Mouse (Mus musculus) layer of hippocampus, postnatal 36 days (tissue): Measurements from ENCODE around the gene Pde10a. TPM values are rescaled to one million over a fixed set of nuclear protein-coding genes. Genes with fewer than 3 reads are reported as not detected.

Experiments
- DNase-seq, 2 experiments: peaks; one replicate each; pipeline ENCODE4 v3.0.0; 2022
- total RNA-seq, 2 experiments: library from RNA; stranded (reverse); gene quantifications; 2 replicates each; pipeline ENCODE4 v1.2.3; 2021

Pde10a gene
- total RNA-seq, 2 experiments from 2014 or later = 61.6 to 68.7 TPM

GRCm38 (mm10) chr17:8974823-8975397 lies 449.7 kb downstream of the Pde10a start:
- no peak for DNase-seq

GRCm38 (mm10) chr17:8976745-8977144 lies 451.6 kb downstream of the Pde10a start:
- DNase-seq = peak in 1 of 2 experiments; percentile 24

- DNase-seq = no peak
Observed at GRCm38 (mm10) chr17:8977271-8977670, 452.1 kb downstream of the Pde10a start.

GRCm38 (mm10) chr17:8983576-8983975 lies 458.4 kb downstream of the Pde10a start:
- no peak for DNase-seq

GRCm38 (mm10) chr17:8985714-8986113 lies 460.5 kb downstream of the Pde10a start:
- peak in 1 of 2 experiments; percentile 34 for DNase-seq

GRCm38 (mm10) chr17:8986551-8986950 lies 461.4 kb downstream of the Pde10a start:
- peak; percentile 37 to 58 for DNase-seq

- DNase-seq = no peak
Observed at GRCm38 (mm10) chr17:8987369-8987768, 462.2 kb downstream of the Pde10a start.

- peak; percentile 83 to 85 for DNase-seq
Observed at GRCm38 (mm10) chr17:8988119-8988807, 463.1 kb downstream of the Pde10a start, which contains the start of gene 1700010I14Rik. TSS of gene 1700010I14Rik (plus strand) at chr17:8988333.

GRCm38 (mm10) chr17:8991160-8991559 lies 466.0 kb downstream of the Pde10a start:
- no peak for DNase-seq

- DNase-seq = no peak
Observed at GRCm38 (mm10) chr17:8995344-8995743, 470.2 kb downstream of the Pde10a start.

- no peak for DNase-seq
Observed at GRCm38 (mm10) chr17:9002438-9002837, 477.3 kb downstream of the Pde10a start.

- no peak for DNase-seq
Observed at GRCm38 (mm10) chr17:9004516-9004915, 479.3 kb downstream of the Pde10a start.

- peak; percentile 21 to 44 for DNase-seq
Observed at GRCm38 (mm10) chr17:9023198-9023942, 498.2 kb downstream of the Pde10a start.

GRCm38 (mm10) chr17:9030181-9030580 lies 505.0 kb downstream of the Pde10a start:
- DNase-seq = no peak

- peak; percentile 85 to 86 for DNase-seq
Observed at GRCm38 (mm10) chr17:9031241-9032141, 506.3 kb downstream of the Pde10a start.

- peak in 1 of 2 experiments; percentile 16 for DNase-seq
Observed at GRCm38 (mm10) chr17:9032362-9033044, 507.3 kb downstream of the Pde10a start.

GRCm38 (mm10) chr17:9033511-9033910 lies 508.3 kb downstream of the Pde10a start:
- no peak for DNase-seq

GRCm38 (mm10) chr17:9035561-9036348 lies 510.6 kb downstream of the Pde10a start:
- no peak for DNase-seq
